Mouse (Mus musculus): Measurements from ENCODE around the gene Zbtb7b.

- TF ChIP-seq CTCF (conservative IDR thresholded peaks at IDR 0.05; ENCODE audit: insufficient read depth, insufficient read length, low read depth, low read length) (no peak), POLR2A (IDR thresholded peaks at IDR 0.05; ENCODE audit: low read depth, low read length) (no peak)
These were observed 42.7 kb upstream of the Zbtb7b start for GRCm38 (mm10) chr3:89437269-89437668.
